Mouse (Mus musculus) heart, adult 2 months (tissue): ENCODE measurements around the gene Tmem51.

Experiments
- CTCF ChIP-seq: fragments of 200-600 bp; IDR thresholded peaks from 2 replicates; pipeline ENCODE4 v1.8.1; 2022; ENCODE audit warnings: antibody characterized with exemption, mild to moderate bottlenecking, moderate library complexity
- EP300 ChIP-seq: fragments of 200-500 bp; IDR thresholded peaks from 2 replicates; pipeline ENCODE4 v1.6.1; 2011; ENCODE audit warnings: low read depth, low read length, control low read depth; ENCODE audit not compliant: insufficient read depth
- POLR2A ChIP-seq: fragments of 200-500 bp; IDR thresholded peaks from 2 replicates; pipeline ENCODE4 v1.6.1; 2011; ENCODE audit warnings: mild to moderate bottlenecking, low read depth, low read length, control low read depth; ENCODE audit not compliant: insufficient read depth

- no peak for TF ChIP-seq CTCF
- no peak for TF ChIP-seq EP300
- no peak for TF ChIP-seq POLR2A
These were observed 3.7 kb downstream of the Tmem51 start for GRCm38 (mm10) chr4:142080487-142080767.
